Mouse (Mus musculus) stomach, embryonic 16.5 days (tissue): Measurements from ENCODE around the gene Chit1. TPM values are rescaled to one million over a fixed set of nuclear protein-coding genes. Genes with fewer than 3 reads are reported as not detected.

Source experiments
- ATAC-seq: fragments of 200-750 bp; cut with Nextera tagmentation; 2 replicates; pipeline ENCODE4 v1.8.0; 2017; ENCODE audit warnings: moderate number of reproducible peaks, moderate TSS enrichment; ENCODE audit not compliant: insufficient read depth, low FRiP score
- H3K27ac ChIP-seq: fragments of 300-500 bp; sonication (generic); 2 replicates; pipeline ENCODE4 v1.5.1; 2014; ENCODE audit warnings: low read length
- H3K27me3 ChIP-seq: fragments of 300-500 bp; sonication (generic); 2 replicates; pipeline ENCODE4 v1.6.1; 2014; ENCODE audit warnings: low read length, control low read depth, mixed read lengths; ENCODE audit not compliant: control insufficient read depth, insufficient read depth
- H3K36me3 ChIP-seq: fragments of 300-500 bp; sonication (generic); 2 replicates; pipeline ENCODE4 v1.6.1; 2014; ENCODE audit warnings: low read length; ENCODE audit not compliant: control insufficient read depth, insufficient read depth
- H3K4me1 ChIP-seq: fragments of 300-500 bp; sonication (generic); 2 replicates; pipeline ENCODE4 v1.6.1; 2014; ENCODE audit warnings: low read length, control low read depth, mixed read lengths; ENCODE audit not compliant: control insufficient read depth, insufficient read depth
- H3K4me2 ChIP-seq: fragments of 300-500 bp; sonication (generic); 2 replicates; pipeline ENCODE4 v1.6.1; 2014; ENCODE audit warnings: low read depth, low read length, mixed read lengths
- H3K4me3 ChIP-seq: fragments of 300-500 bp; sonication (generic); replicated peaks from 2 replicates; pipeline ENCODE4 v1.5.1; 2014; ENCODE audit warnings: mild to moderate bottlenecking, low read length
- H3K9ac ChIP-seq: fragments of 300-500 bp; sonication (generic); 2 replicates; pipeline ENCODE4 v1.6.1; 2014; ENCODE audit warnings: low read length
- H3K9me3 ChIP-seq: fragments of 300-500 bp; sonication (generic); replicated peaks from 2 replicates; pipeline ENCODE4 v1.6.1; 2016; ENCODE audit warnings: low read length, control low read depth; ENCODE audit not compliant: control insufficient read depth
- WGBS: fragments of 180-500 bp; shearing (Covaris S2); extraction: QIAGEN DNeasy Blood & Tissue Kit; methylation state at CpG from one replicate; pipeline ENCODE4 v1.1.7; 2014; 5-methylcytosine and 5-hydroxymethylcytosine counted together
- polyA plus RNA-seq: library from polyadenylated mRNA; unstranded; fragments of >200 nt; fragmentation: Nextera tagmentation; extraction: Ambion mirVana; gene quantifications from 2 replicates; pipeline ENCODE4 v1.2.1, GENCODE M21; 2015

Chit1 gene
- polyA plus RNA-seq, 1 experiment from 2014 or later: 4.8 TPM

DNA sequence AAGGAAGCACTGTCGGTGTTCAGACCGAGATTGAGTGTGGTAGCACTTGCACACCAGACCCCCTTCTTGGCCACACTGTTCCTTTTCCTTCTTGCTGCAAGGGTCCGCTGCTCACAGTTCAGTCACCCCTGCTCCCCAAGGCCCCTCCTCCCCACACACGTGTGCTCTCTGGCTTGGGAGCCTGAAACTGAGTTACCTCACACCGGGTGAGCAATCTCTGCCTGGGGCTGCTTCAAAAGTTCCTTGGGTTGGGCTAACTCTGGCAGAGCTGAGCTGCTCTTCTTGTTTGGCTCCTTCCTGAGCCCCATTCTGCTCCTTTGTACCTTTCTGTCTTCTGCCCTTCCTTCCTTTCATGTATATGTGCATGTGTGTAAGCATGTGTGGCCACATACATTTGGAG, 2.5 kb downstream of the Chit1 start:
- H3K9me3 ChIP-seq: no peaks in the 10 kb centered on the region
- H3K4me1 ChIP-seq: peaks cover 3% of the 10 kb centered on the region
- H3K27ac ChIP-seq: peak overlapping the region; percentile 79
- H3K36me3 ChIP-seq: no peaks in the 10 kb centered on the region
- ATAC-seq: no peak
- H3K27me3 ChIP-seq: no peaks in the 10 kb centered on the region
- H3K4me3 ChIP-seq: no peak overlapping the region
- no peak overlapping the region for H3K4me2 ChIP-seq
- H3K9ac ChIP-seq: no peak overlapping the region
- 55% methylated on average over 5 of the region's 5 CpGs for WGBS

- 71% methylated on average over 7 of the region's 7 CpGs for WGBS
- no peak for ATAC-seq
- Histone ChIP-seq H3K9ac (no peak overlapping the region), H3K36me3 (no peaks in the 10 kb centered on the region), H3K9me3 (no peaks in the 10 kb centered on the region), H3K4me3 (no peak overlapping the region), H3K27ac (peak overlapping the region; percentile 79), H3K27me3 (no peaks in the 10 kb centered on the region), H3K4me2 (no peak overlapping the region), H3K4me1 (peaks cover 3% of the 10 kb centered on the region)
Measured at GRCm38 (mm10) chr1:134114018-134114417, 3.0 kb downstream of the Chit1 start.

- 58% methylated on average over 13 of the region's 13 CpGs for WGBS
- no peak for ATAC-seq
- H3K36me3 ChIP-seq: no peaks in the 10 kb centered on the region
Measured at GRCm38 (mm10) chr1:134114730-134115129, 3.7 kb downstream of the Chit1 start.

GRCm38 (mm10) chr1:134115424-134115823, 4.4 kb downstream of the Chit1 start:
- no peak overlapping the region for H3K4me3 ChIP-seq
- H3K27me3 ChIP-seq: no peaks in the 10 kb centered on the region
- no peak for ATAC-seq
- peak overlapping the region; percentile 79 for H3K27ac ChIP-seq
- H3K4me1 ChIP-seq: peaks cover 3% of the 10 kb centered on the region
- no peaks in the 10 kb centered on the region for H3K36me3 ChIP-seq
- H3K9ac ChIP-seq: no peak overlapping the region
- H3K9me3 ChIP-seq: no peaks in the 10 kb centered on the region
- 50% methylated on average over 8 of the region's 8 CpGs for WGBS
- no peak overlapping the region for H3K4me2 ChIP-seq

More at GRCm38 (mm10) chr1:134114730-134115129, 3.7 kb downstream of the Chit1 start:
- H3K9me3 ChIP-seq: no peaks in the 10 kb centered on the region
- peaks cover 3% of the 10 kb centered on the region for H3K4me1 ChIP-seq
- no peak overlapping the region for H3K4me2 ChIP-seq
- no peak overlapping the region for H3K4me3 ChIP-seq
- H3K9ac ChIP-seq: peak overlapping the region; percentile 48; the same call in 1 of the 2 replicates
- H3K27ac ChIP-seq: peak overlapping the region; percentile 79
- no peaks in the 10 kb centered on the region for H3K27me3 ChIP-seq

GRCm38 (mm10) chr1:134117110-134117509, 6.1 kb downstream of the Chit1 start:
- no peaks in the 10 kb centered on the region for H3K9me3 ChIP-seq
- WGBS: 55% methylated on average over 5 of the region's 5 CpGs
- ATAC-seq: 0 out of 2 replicates have a peak, but pooled peaks have one; percentile 62

GRCm38 (mm10) chr1:134120179-134120578, 9.1 kb downstream of the Chit1 start:
- peaks cover 3% of the 10 kb centered on the region for H3K4me1 ChIP-seq
- no peak overlapping the region for H3K27ac ChIP-seq
- no peaks in the 10 kb centered on the region for H3K9me3 ChIP-seq
- H3K36me3 ChIP-seq: no peaks in the 10 kb centered on the region
- WGBS: under 1% methylated on average over 5 of the region's 5 CpGs
- ATAC-seq: peak; percentile 33; the same call in 1 of the 2 replicates
- H3K27me3 ChIP-seq: no peaks in the 10 kb centered on the region
- H3K4me3 ChIP-seq: no peak overlapping the region
- H3K9ac ChIP-seq: no peak overlapping the region
- no peak overlapping the region for H3K4me2 ChIP-seq

More at GRCm38 (mm10) chr1:134117110-134117509, 6.1 kb downstream of the Chit1 start:
- H3K4me1 ChIP-seq: peaks cover 3% of the 10 kb centered on the region
- no peak overlapping the region for H3K9ac ChIP-seq
- no peaks in the 10 kb centered on the region for H3K36me3 ChIP-seq
- no peak overlapping the region for H3K4me3 ChIP-seq
- no peak overlapping the region for H3K4me2 ChIP-seq
- no peaks in the 10 kb centered on the region for H3K27me3 ChIP-seq
- H3K27ac ChIP-seq: no peak overlapping the region

DNA sequence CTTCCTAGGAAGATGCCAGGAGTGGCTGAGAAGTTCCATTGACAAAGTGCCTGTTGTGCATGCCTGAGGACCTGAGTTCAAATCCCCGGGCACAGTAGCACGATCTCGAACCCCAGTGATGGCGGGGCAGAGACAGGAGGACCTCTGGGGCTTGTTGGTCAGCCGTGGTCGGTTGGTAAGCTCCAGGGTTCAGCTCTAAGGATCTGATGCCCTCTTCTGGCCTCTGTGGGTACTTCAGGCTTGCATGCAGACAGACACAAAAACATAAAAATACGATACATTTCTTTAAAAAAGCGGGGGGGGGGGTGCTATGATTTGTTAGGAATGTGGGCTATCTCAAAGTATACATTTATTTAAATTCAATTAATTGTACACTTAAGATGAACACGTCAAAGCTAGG, 11.2 kb downstream of the Chit1 start:
- no peaks in the 10 kb centered on the region for H3K36me3 ChIP-seq
- H3K4me1 ChIP-seq: no peaks in the 10 kb centered on the region
- no peaks in the 10 kb centered on the region for H3K27me3 ChIP-seq
- WGBS: 54% methylated on average over 9 of the region's 9 CpGs
- H3K27ac ChIP-seq: no peak overlapping the region
- H3K9ac ChIP-seq: no peak overlapping the region
- no peaks in the 10 kb centered on the region for H3K9me3 ChIP-seq
- no peak overlapping the region for H3K4me3 ChIP-seq
- no peak for ATAC-seq
- no peak overlapping the region for H3K4me2 ChIP-seq

GRCm38 (mm10) chr1:134133316-134133715, 22.3 kb downstream of the Chit1 start:
- H3K4me3 ChIP-seq: no peak overlapping the region
- 57% methylated on average over 11 of the region's 11 CpGs for WGBS
- H3K9ac ChIP-seq: no peak overlapping the region
- no peak for ATAC-seq
- H3K27ac ChIP-seq: no peak overlapping the region
- no peaks in the 10 kb centered on the region for H3K36me3 ChIP-seq
- no peak overlapping the region for H3K4me2 ChIP-seq
- no peaks in the 10 kb centered on the region for H3K4me1 ChIP-seq
- no peaks in the 10 kb centered on the region for H3K27me3 ChIP-seq
- no peaks in the 10 kb centered on the region for H3K9me3 ChIP-seq

DNA sequence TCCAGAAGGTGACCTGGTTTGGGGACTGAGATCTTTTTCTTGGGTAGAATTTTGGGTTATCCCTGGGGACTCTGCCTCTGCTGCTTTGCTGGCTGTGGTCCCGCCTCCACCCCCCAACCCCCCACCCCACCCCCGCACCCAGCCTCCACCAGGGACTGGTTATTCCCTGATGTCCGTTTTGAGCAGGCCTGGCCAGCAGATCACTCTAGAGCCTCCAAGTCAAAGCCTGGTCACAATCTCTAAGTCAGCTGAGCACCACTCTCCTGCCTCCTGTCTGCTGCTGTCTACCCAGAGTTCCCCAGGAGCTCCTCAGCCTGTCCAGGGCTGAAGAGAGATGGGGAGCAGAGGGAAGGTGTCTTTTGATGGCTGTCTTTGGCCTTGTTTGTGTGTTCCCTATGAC, 25.3 kb downstream of the Chit1 start:
- ATAC-seq: no peak

More for the DNA sequence above, 25.3 kb downstream of the Chit1 start:
- H3K27me3 ChIP-seq: no peaks in the 10 kb centered on the region
- H3K36me3 ChIP-seq: no peaks in the 10 kb centered on the region
- no peak overlapping the region for H3K4me2 ChIP-seq
- H3K4me1 ChIP-seq: no peaks in the 10 kb centered on the region
- H3K9me3 ChIP-seq: no peaks in the 10 kb centered on the region
- no peak overlapping the region for H3K9ac ChIP-seq
- no peak overlapping the region for H3K27ac ChIP-seq
- no peak overlapping the region for H3K4me3 ChIP-seq
- WGBS: 47% methylated on average over 3 of the region's 3 CpGs
